Mouse (Mus musculus) intestine, embryonic 14.5 days (tissue): ENCODE results near the gene Rgs11. TPM values are rescaled to one million over a fixed set of nuclear protein-coding genes. Genes with fewer than 3 reads are reported as not detected.

ENCODE experiments used
- ATAC-seq: fragments of 200-750 bp; cut with Nextera tagmentation; replicated peaks from 2 replicates; pipeline ENCODE4 v1.8.0; 2017; ENCODE audit warnings: low read depth, moderate number of reproducible peaks, moderate TSS enrichment, moderate library complexity; ENCODE audit not compliant: low FRiP score, low TSS enrichment
- DNase-seq: peaks from one replicate; pipeline ENCODE4 v3.0.0-alpha.2; 2018; ENCODE audit warnings: low spot score
- H3K27ac ChIP-seq: fragments of 300-500 bp; sonication (generic); 2 replicates; pipeline ENCODE4 v1.5.1; 2014; ENCODE audit warnings: low read depth, mild to moderate bottlenecking, control low read depth
- H3K27me3 ChIP-seq: fragments of 300-500 bp; sonication (generic); replicated peaks from 2 replicates; pipeline ENCODE4 v1.6.1; 2014; ENCODE audit warnings: low read length, control low read depth; ENCODE audit not compliant: control insufficient read depth, insufficient read depth
- H3K36me3 ChIP-seq: fragments of 300-500 bp; sonication (generic); 2 replicates; pipeline ENCODE4 v1.6.1; 2014; ENCODE audit warnings: low read length, control low read depth; ENCODE audit not compliant: control insufficient read depth, insufficient read depth
- H3K4me1 ChIP-seq: fragments of 300-500 bp; sonication (generic); replicated peaks from 2 replicates; pipeline ENCODE4 v1.6.1; 2014; ENCODE audit warnings: low read length, control low read depth, mixed read lengths; ENCODE audit not compliant: control insufficient read depth, insufficient read depth
- H3K4me2 ChIP-seq: fragments of 300-500 bp; sonication (generic); 2 replicates; pipeline ENCODE4 v1.6.1; 2014; ENCODE audit warnings: low read length
- H3K4me3 ChIP-seq: fragments of 300-500 bp; sonication (generic); 2 replicates; pipeline ENCODE4 v1.5.1; 2014; ENCODE audit warnings: low read depth, low read length, control low read depth, mixed read lengths
- H3K9ac ChIP-seq: fragments of 300-500 bp; sonication (generic); 2 replicates; pipeline ENCODE4 v1.6.1; 2014; ENCODE audit warnings: mild to moderate bottlenecking, low read length
- H3K9me3 ChIP-seq: fragments of 300-500 bp; sonication (generic); 2 replicates; pipeline ENCODE4 v1.6.1; 2016; ENCODE audit warnings: low read length, control low read depth; ENCODE audit not compliant: control insufficient read depth
- WGBS: fragments of 180-500 bp; shearing (Covaris S2); extraction: QIAGEN DNeasy Blood & Tissue Kit; methylation state at CpG from one replicate; pipeline ENCODE4 v1.1.7; 2014; 5-methylcytosine and 5-hydroxymethylcytosine counted together
- polyA plus RNA-seq: library from polyadenylated mRNA; unstranded; fragments of >200 nt; fragmentation: Nextera tagmentation; extraction: Ambion mirVana; gene quantifications from 2 replicates; pipeline ENCODE4 v1.2.1, GENCODE M21; 2014

Gene Rgs11
- polyA plus RNA-seq, 1 experiment from 2014 or later: 14.3 TPM

DNA sequence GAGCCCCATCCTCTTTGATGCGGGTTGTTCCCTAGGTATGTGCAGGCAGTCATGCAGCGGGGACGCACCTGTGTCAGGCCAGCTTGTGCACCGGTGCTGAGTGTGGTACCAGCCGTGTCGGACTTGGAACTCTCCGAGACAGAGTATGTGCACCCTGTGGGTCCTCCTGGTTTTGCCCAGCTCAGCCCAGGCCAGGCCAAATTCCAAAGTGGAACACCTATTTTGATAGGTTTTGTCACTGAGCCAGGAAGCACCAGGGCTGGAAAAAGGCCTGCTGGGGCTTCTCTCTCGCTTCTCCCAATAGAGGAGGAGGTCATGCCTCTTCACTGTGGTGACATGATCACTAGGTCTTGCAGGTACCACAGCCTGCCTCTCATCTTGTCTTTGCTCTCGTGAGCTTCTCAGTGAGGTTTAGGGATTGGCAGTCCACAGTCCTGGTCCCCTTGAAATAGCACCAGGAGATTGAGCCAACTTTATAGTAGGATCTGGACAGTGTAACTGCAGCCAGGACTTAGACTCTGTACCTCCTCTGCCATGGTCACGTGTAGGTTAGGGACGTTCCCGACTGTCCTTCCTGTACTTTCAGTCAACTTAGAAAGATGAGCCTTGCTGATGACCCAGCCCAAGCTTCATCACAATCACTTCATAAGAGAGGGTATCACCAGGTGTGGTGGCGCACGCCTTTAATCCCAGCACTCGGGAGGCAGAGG lies 10.1 kb upstream of the Rgs11 start:
- H3K4me2 ChIP-seq: no peak overlapping the region
- H3K27ac ChIP-seq: no peak overlapping the region
- 95% methylated on average over 15 of the region's 15 CpGs for WGBS
- H3K4me3 ChIP-seq: no peak overlapping the region
- H3K9ac ChIP-seq: no peak overlapping the region
- peaks cover 97% of the 10 kb centered on the region for H3K36me3 ChIP-seq
- no peaks in the 10 kb centered on the region for H3K27me3 ChIP-seq
- ATAC-seq (no peak), DNase-seq (no peak)
- H3K4me1 ChIP-seq: no peaks in the 10 kb centered on the region
- H3K9me3 ChIP-seq: no peaks in the 10 kb centered on the region

- Histone ChIP-seq H3K4me1 (no peaks in the 10 kb centered on the region; the same call in 1 of the 2 replicates), H3K36me3 (peaks cover 42% of the 10 kb centered on the region), H3K27me3 (peaks cover 46% of the 10 kb centered on the region), H3K27ac (no peak within 1 kb of the TSS), H3K4me2 (no peak within 1 kb of the TSS), H3K9me3 (no peaks in the 10 kb centered on the region), H3K4me3 (no peak within 1 kb of the TSS), H3K9ac (no peak within 1 kb of the TSS)
- ATAC-seq (no peak), DNase-seq (no peak)
- WGBS: 79% methylated on average over 4 of the region's 4 CpGs
Observed at GRCm38 (mm10) chr17:26198892-26199291, 3.9 kb upstream of the Rgs11 start, which contains the start of gene Pdia2. Gene Pdia2 (minus strand): TSS chr17:26199087.

GRCm38 (mm10) chr17:26200831-26201705 lies 1.7 kb upstream of the Rgs11 start:
- no peak overlapping the region for H3K27ac ChIP-seq
- H3K27me3 ChIP-seq: peaks cover 53% of the 10 kb centered on the region
- under 1% methylated on average over 89 of the region's 92 CpGs for WGBS
- peaks cover 22% of the 10 kb centered on the region for H3K36me3 ChIP-seq
- H3K9me3 ChIP-seq: no peaks in the 10 kb centered on the region
- peak; percentile 70 for DNase-seq
- ATAC-seq: peak; percentile 49; the same call in 1 of the 2 replicates
- no peaks in the 10 kb centered on the region; the same call in 1 of the 2 replicates for H3K4me1 ChIP-seq
- peak overlapping the region; percentile 94 for H3K4me2 ChIP-seq
- H3K4me3 ChIP-seq: peak overlapping the region; percentile 53
- H3K9ac ChIP-seq: peak overlapping the region; percentile 61

DNA sequence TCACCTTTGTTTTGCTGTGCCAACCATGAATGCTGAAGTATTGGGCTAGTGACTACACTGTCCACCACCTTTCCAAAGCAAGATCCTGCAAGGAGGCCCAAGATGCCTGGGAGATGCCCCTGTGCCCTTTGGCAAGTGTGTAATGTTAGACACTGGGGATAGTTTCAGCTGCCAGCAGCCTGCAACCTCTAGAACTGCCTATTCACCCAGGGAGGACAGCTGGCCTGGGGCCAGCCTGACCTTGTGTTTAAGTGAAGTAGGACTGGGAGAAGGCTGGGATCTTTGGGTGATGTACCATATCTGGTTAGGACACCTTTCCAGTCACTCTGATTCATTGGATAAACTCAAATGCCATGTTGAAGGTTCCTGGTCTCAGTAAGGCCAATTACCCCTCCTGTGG lies 753 bp upstream of the Rgs11 start:
- H3K36me3 ChIP-seq: peaks cover 13% of the 10 kb centered on the region
- no peak overlapping the region for H3K9ac ChIP-seq
- peak; percentile 59 for DNase-seq
- no peaks in the 10 kb centered on the region; the same call in 1 of the 2 replicates for H3K4me1 ChIP-seq
- H3K27me3 ChIP-seq: peaks cover 53% of the 10 kb centered on the region
- no peak overlapping the region for H3K4me2 ChIP-seq
- H3K4me3 ChIP-seq: no peak overlapping the region
- H3K27ac ChIP-seq: no peak overlapping the region
- H3K9me3 ChIP-seq: no peaks in the 10 kb centered on the region
- ATAC-seq: no peak

GRCm38 (mm10) chr17:26203321-26203811 lies 615 bp downstream of the Rgs11 start:
- ATAC-seq: 0 out of 2 replicates have a peak, but pooled peaks have one; percentile 12
- no peaks in the 10 kb centered on the region for H3K36me3 ChIP-seq
- peak overlapping the region; percentile 32; the same call in 1 of the 2 replicates for H3K9ac ChIP-seq
- 1% methylated on average over 30 of the region's 30 CpGs for WGBS
- H3K27ac ChIP-seq: no peak overlapping the region
- H3K27me3 ChIP-seq: peaks cover 53% of the 10 kb centered on the region
- no peaks in the 10 kb centered on the region; the same call in 1 of the 2 replicates for H3K4me1 ChIP-seq
- H3K4me2 ChIP-seq: peak overlapping the region; percentile 96
- H3K4me3 ChIP-seq: peak overlapping the region; percentile 49
- peak; percentile 62 for DNase-seq
- no peaks in the 10 kb centered on the region for H3K9me3 ChIP-seq

DNA sequence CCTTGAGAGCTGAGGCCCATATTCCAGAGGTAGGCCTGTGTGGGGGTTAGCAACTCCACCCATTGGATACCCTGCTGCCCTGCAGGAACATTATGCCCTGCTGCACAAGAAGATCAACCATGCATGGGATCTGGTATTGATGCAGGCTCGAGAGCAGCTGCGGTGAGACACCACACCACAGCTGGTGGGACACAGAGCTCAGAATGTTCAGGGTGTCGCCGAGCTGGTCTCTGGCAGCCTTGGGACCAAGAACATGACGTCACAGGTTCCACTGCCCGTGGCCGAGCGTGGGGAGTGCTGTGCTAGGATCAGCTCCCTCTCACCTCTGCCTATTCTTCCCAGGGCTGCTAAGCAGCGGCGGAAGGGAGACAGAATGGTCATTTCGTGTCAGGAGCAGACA lies 2.0 kb downstream of the Rgs11 start:
- Histone ChIP-seq H3K9ac (no peak overlapping the region), H3K4me1 (no peaks in the 10 kb centered on the region; the same call in 1 of the 2 replicates), H3K4me3 (no peak overlapping the region), H3K9me3 (no peaks in the 10 kb centered on the region), H3K4me2 (no peak overlapping the region), H3K36me3 (no peaks in the 10 kb centered on the region), H3K27me3 (peaks cover 48% of the 10 kb centered on the region), H3K27ac (no peak overlapping the region)
- no peak for ATAC-seq
- 40% methylated on average over 11 of the region's 11 CpGs for WGBS
- no peak for DNase-seq

- WGBS: 52% methylated on average over 1 of the region's 1 CpGs
- Histone ChIP-seq H3K9me3 (no peaks in the 10 kb centered on the region), H3K4me3 (no peak overlapping the region), H3K9ac (no peak overlapping the region), H3K4me2 (no peak overlapping the region), H3K4me1 (no peaks in the 10 kb centered on the region), H3K27me3 (peaks cover 32% of the 10 kb centered on the region), H3K36me3 (no peaks in the 10 kb centered on the region), H3K27ac (no peak overlapping the region)
- no peak for DNase-seq
- ATAC-seq: no peak
Observed at GRCm38 (mm10) chr17:26206392-26206791, 3.6 kb downstream of the Rgs11 start.

DNA sequence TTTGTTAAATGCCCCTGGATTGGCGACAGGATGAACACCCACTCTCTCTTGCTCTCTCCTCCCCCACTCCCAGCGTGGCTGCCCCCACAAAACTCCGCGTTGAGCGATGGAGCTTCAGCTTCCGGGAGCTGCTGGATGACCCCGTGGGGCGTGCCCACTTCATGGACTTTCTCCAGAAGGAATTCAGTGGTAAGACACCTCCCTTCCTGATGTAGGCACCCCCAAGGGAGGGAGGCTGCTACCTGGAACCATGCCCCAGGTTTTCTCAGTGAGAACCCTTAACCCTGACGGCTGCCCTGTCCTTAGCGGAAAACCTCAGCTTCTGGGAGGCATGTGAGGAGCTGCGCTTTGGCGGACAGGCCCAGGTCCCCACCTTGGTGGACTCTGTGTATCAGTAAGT lies 4.9 kb downstream of the Rgs11 start, which contains the start of gene Arhgdig:
Gene Arhgdig, minus strand, starts transcription at position 101 of the 400 bp plus-strand sequence.
- no peak within 1 kb of the TSS for H3K27ac ChIP-seq
- WGBS: 87% methylated on average over 12 of the region's 12 CpGs
- no peak within 1 kb of the TSS for H3K4me2 ChIP-seq
- DNase-seq (no peak), ATAC-seq (no peak)
- H3K4me1 ChIP-seq: no peaks in the 10 kb centered on the region
- H3K4me3 ChIP-seq: no peak within 1 kb of the TSS
- no peaks in the 10 kb centered on the region for H3K36me3 ChIP-seq
- H3K9me3 ChIP-seq: no peaks in the 10 kb centered on the region
- H3K27me3 ChIP-seq: peaks cover 19% of the 10 kb centered on the region
- H3K9ac ChIP-seq: no peak within 1 kb of the TSS
